Mouse (Mus musculus) forebrain, embryonic 14.5 days (tissue): ENCODE measurements at regions not wholly inside any gene's neighbourhood (a gene's known extent, or its start where the extent isn't known, plus 50 kb on each side); places are given as distances from the start of the nearest gene placed in this dataset.

ENCODE experiments used
- ATAC-seq: fragments of 200-750 bp; cut with Nextera tagmentation; 2 replicates; pipeline ENCODE4 v1.8.0; 2017; ENCODE audit warnings: mild to moderate bottlenecking, moderate library complexity
- DNase-seq: peaks from one replicate; pipeline ENCODE4 v3.0.0-alpha.2; 2015; ENCODE audit warnings: low spot score
- H3K27ac ChIP-seq: fragments of 300-500 bp; sonication (generic); 2 replicates; pipeline ENCODE4 v1.5.1; 2014; ENCODE audit warnings: low read depth, mild to moderate bottlenecking, control low read depth, low read length, moderate library complexity
- H3K27me3 ChIP-seq: fragments of 300-500 bp; sonication (generic); replicated peaks from 2 replicates; pipeline ENCODE4 v1.6.1; 2014; ENCODE audit warnings: low read length, control low read depth, mixed read lengths; ENCODE audit not compliant: control insufficient read depth, insufficient read depth
- H3K36me3 ChIP-seq: fragments of 300-500 bp; sonication (generic); 2 replicates; pipeline ENCODE4 v1.6.1; 2014; ENCODE audit warnings: low read length, control low read depth; ENCODE audit not compliant: control insufficient read depth, insufficient read depth
- H3K4me1 ChIP-seq: fragments of 300-500 bp; sonication (generic); 2 replicates; pipeline ENCODE4 v1.6.1; 2014; ENCODE audit warnings: antibody characterized with exemption, low read length, control low read depth; ENCODE audit not compliant: control insufficient read depth, insufficient read depth
- H3K4me2 ChIP-seq: fragments of 300-500 bp; sonication (generic); 2 replicates; pipeline ENCODE4 v1.6.1; 2014; ENCODE audit warnings: mild to moderate bottlenecking, control low read depth, low read length
- H3K4me3 ChIP-seq: fragments of 300-500 bp; sonication (generic); 2 replicates; pipeline ENCODE4 v1.5.1; 2014; ENCODE audit warnings: low read depth, low read length, control low read depth
- H3K9ac ChIP-seq: fragments of 300-500 bp; sonication (generic); 2 replicates; pipeline ENCODE4 v1.6.1; 2014; ENCODE audit warnings: mild to moderate bottlenecking, low read length, control low read depth, moderate library complexity
- H3K9me3 ChIP-seq: fragments of 300-500 bp; sonication (generic); replicated peaks from 2 replicates; pipeline ENCODE4 v1.6.1; 2016; ENCODE audit warnings: low read length, control low read depth, mixed read lengths; ENCODE audit not compliant: control insufficient read depth
- WGBS: fragments of 180-500 bp; shearing (Covaris S2); extraction: QIAGEN DNeasy Blood & Tissue Kit; methylation state at CpG from one replicate; pipeline ENCODE4 v1.1.7; 2014; 5-methylcytosine and 5-hydroxymethylcytosine counted together

GRCm38 (mm10) chr9:30794701-30795407, 127.4 kb downstream of the Adamts15 start:
- DNase-seq (no peak), ATAC-seq (no peak)
- Histone ChIP-seq H3K4me1 (no peaks in the 10 kb centered on the region), H3K9ac (no peak overlapping the region), H3K27ac (no peak overlapping the region), H3K4me3 (no peak overlapping the region), H3K27me3 (no peaks in the 10 kb centered on the region), H3K9me3 (no peaks in the 10 kb centered on the region), H3K4me2 (no peak overlapping the region), H3K36me3 (no peaks in the 10 kb centered on the region)
- WGBS = 77% methylated on average over 3 of the region's 3 CpGs

GRCm38 (mm10) chr9:30781221-30781620, 141.0 kb downstream of the Adamts15 start:
- H3K27ac ChIP-seq = no peak overlapping the region
- no peak for ATAC-seq
- WGBS = 92% methylated on average over 2 of the region's 2 CpGs

GRCm38 (mm10) chr9:30777816-30778215, 144.4 kb downstream of the Adamts15 start:
- H3K27me3 ChIP-seq = no peaks in the 10 kb centered on the region
- ATAC-seq (no peak), DNase-seq (no peak)
- 90% methylated on average over 2 of the region's 2 CpGs for WGBS
- H3K4me1 ChIP-seq = no peaks in the 10 kb centered on the region
- no peak overlapping the region for H3K4me3 ChIP-seq
- H3K27ac ChIP-seq = no peak overlapping the region
- no peak overlapping the region for H3K4me2 ChIP-seq
- H3K9me3 ChIP-seq = no peaks in the 10 kb centered on the region
- no peaks in the 10 kb centered on the region for H3K36me3 ChIP-seq
- no peak overlapping the region for H3K9ac ChIP-seq

More at GRCm38 (mm10) chr9:30781221-30781620, 141.0 kb downstream of the Adamts15 start:
- DNase-seq = no peak
- Histone ChIP-seq H3K9ac (no peak overlapping the region), H3K9me3 (no peaks in the 10 kb centered on the region), H3K4me3 (no peak overlapping the region), H3K4me2 (no peak overlapping the region), H3K36me3 (no peaks in the 10 kb centered on the region), H3K27me3 (no peaks in the 10 kb centered on the region), H3K4me1 (no peaks in the 10 kb centered on the region)

GRCm38 (mm10) chr9:30775161-30775560, 147.1 kb downstream of the Adamts15 start:
- DNase-seq = no peak
- 76% methylated on average over 6 of the region's 6 CpGs for WGBS

GRCm38 (mm10) chr9:30772456-30772855, 149.8 kb downstream of the Adamts15 start:
- ATAC-seq (no peak), DNase-seq (no peak)
- no peaks in the 10 kb centered on the region for H3K9me3 ChIP-seq
- H3K27me3 ChIP-seq = no peaks in the 10 kb centered on the region
- no peak overlapping the region for H3K4me3 ChIP-seq
- WGBS = 65% methylated on average over 3 of the region's 3 CpGs
- H3K27ac ChIP-seq = no peak overlapping the region
- no peaks in the 10 kb centered on the region for H3K36me3 ChIP-seq
- no peak overlapping the region for H3K9ac ChIP-seq
- H3K4me1 ChIP-seq = no peaks in the 10 kb centered on the region
- no peak overlapping the region for H3K4me2 ChIP-seq

More at GRCm38 (mm10) chr9:30775161-30775560, 147.1 kb downstream of the Adamts15 start:
- ATAC-seq = no peak
- Histone ChIP-seq H3K9ac (no peak overlapping the region), H3K4me1 (no peaks in the 10 kb centered on the region), H3K9me3 (no peaks in the 10 kb centered on the region), H3K27ac (no peak overlapping the region), H3K4me2 (no peak overlapping the region), H3K36me3 (no peaks in the 10 kb centered on the region), H3K27me3 (no peaks in the 10 kb centered on the region), H3K4me3 (no peak overlapping the region)

GRCm38 (mm10) chr9:30770436-30771173, 151.6 kb downstream of the Adamts15 start:
- DNase-seq (no peak), ATAC-seq (no peak)
- H3K4me3 ChIP-seq = no peak overlapping the region
- no peak overlapping the region for H3K27ac ChIP-seq
- no peaks in the 10 kb centered on the region for H3K9me3 ChIP-seq
- no peak overlapping the region for H3K4me2 ChIP-seq
- no peaks in the 10 kb centered on the region for H3K4me1 ChIP-seq
- no peak overlapping the region for H3K9ac ChIP-seq
- no peaks in the 10 kb centered on the region for H3K27me3 ChIP-seq
- H3K36me3 ChIP-seq = no peaks in the 10 kb centered on the region
- WGBS = 83% methylated on average over 8 of the region's 8 CpGs

- no peaks in the 10 kb centered on the region for H3K27me3 ChIP-seq
- no peak overlapping the region for H3K27ac ChIP-seq
- H3K4me2 ChIP-seq = no peak overlapping the region
- no peak overlapping the region for H3K9ac ChIP-seq
- H3K4me3 ChIP-seq = no peak overlapping the region
- 93% methylated on average over 4 of the region's 4 CpGs for WGBS
- H3K36me3 ChIP-seq = no peaks in the 10 kb centered on the region
- ATAC-seq (no peak), DNase-seq (no peak)
- H3K4me1 ChIP-seq = no peaks in the 10 kb centered on the region
- H3K9me3 ChIP-seq = no peaks in the 10 kb centered on the region
Observed at GRCm38 (mm10) chr9:30769435-30769729, 152.9 kb downstream of the Adamts15 start.

GRCm38 (mm10) chr9:30768665-30769434, 153.4 kb downstream of the Adamts15 start:
- H3K9me3 ChIP-seq = no peaks in the 10 kb centered on the region
- no peak overlapping the region for H3K4me3 ChIP-seq
- no peak overlapping the region for H3K9ac ChIP-seq
- H3K27me3 ChIP-seq = no peaks in the 10 kb centered on the region
- H3K36me3 ChIP-seq = no peaks in the 10 kb centered on the region
- DNase-seq = no peak
- 84% methylated on average over 7 of the region's 7 CpGs for WGBS
- no peak overlapping the region for H3K27ac ChIP-seq
- ATAC-seq = no peak
- no peak overlapping the region for H3K4me2 ChIP-seq
- no peaks in the 10 kb centered on the region for H3K4me1 ChIP-seq

GRCm38 (mm10) chr9:30766701-30767100, 155.6 kb downstream of the Adamts15 start:
- no peaks in the 10 kb centered on the region for H3K4me1 ChIP-seq
- H3K27me3 ChIP-seq = no peaks in the 10 kb centered on the region
- no peak overlapping the region for H3K9ac ChIP-seq
- WGBS = 94% methylated on average over 6 of the region's 6 CpGs
- no peaks in the 10 kb centered on the region for H3K9me3 ChIP-seq
- no peak overlapping the region for H3K27ac ChIP-seq
- DNase-seq (no peak), ATAC-seq (no peak)
- H3K36me3 ChIP-seq = no peaks in the 10 kb centered on the region
- H3K4me3 ChIP-seq = no peak overlapping the region
- no peak overlapping the region for H3K4me2 ChIP-seq
